Mouse (Mus musculus): ENCODE data around the gene Creg1. TPM values are rescaled to one million over a fixed set of nuclear protein-coding genes. Genes with fewer than 3 reads are reported as not detected.
"Not testable (repeated sequence)": the region's sequence is repeated elsewhere in the genome, so short reads cannot be mapped to it uniquely, and the experiment has no call there.

Gene Creg1
- total RNA-seq, 2 experiments from 2014 or later, result 96.7 to 284 TPM

DNA sequence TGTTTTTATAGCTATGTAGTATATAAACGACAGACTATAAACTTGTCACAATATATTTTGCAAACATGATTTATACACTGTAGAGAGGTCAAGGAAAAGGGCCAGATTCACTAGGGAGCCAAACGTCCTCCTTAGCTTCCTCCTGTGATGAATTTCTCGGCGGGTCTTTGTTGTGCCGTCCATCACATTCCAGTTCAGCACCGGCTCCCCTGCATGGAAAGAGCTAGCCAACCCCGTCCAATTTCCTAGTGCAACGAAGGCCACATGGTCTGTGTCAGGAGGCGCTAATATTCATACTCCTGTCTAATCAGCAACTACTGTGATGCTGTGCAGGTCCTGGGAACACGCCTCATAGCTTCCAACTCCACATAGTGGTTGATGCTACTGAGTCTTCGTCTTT, 15.5 kb upstream of the Creg1 start:
- ATAC-seq (replicated peaks; ENCODE audit: poor library complexity), result no peak

DNA sequence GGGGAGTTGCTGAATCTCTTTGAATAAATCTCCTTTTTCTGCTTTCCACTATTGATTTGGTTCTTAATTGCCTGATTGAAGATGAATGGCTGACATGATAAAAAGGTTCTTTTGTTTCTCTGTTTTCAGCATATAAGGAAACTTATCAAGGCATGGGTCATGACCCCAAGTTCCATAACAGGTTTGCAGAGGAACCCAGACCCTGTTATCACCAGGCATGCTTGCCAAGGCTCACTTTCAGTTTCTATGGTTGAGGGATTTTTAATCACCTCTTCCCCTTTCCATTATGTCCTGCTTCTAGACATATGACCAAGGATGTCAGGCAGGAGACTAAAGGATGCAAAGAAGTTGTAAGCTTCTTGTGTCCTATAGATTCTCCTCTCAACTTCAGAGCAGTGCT, 12.4 kb upstream of the Creg1 start:
- ATAC-seq (replicated peaks; ENCODE audit: poor library complexity), result peak; percentile 76

GRCm38 (mm10) chr1:165751838-165752237, 11.7 kb upstream of the Creg1 start:
- ATAC-seq (replicated peaks; ENCODE audit: poor library complexity), result no peak

GRCm38 (mm10) chr1:165754205-165754604, 9.3 kb upstream of the Creg1 start:
- ATAC-seq (replicated peaks; ENCODE audit: poor library complexity), result no peak

GRCm38 (mm10) chr1:165755194-165755593, 8.4 kb upstream of the Creg1 start:
- no peak for ATAC-seq (replicated peaks; ENCODE audit: poor library complexity)

GRCm38 (mm10) chr1:165761522-165762305, 1.8 kb upstream of the Creg1 start:
- no peak for ATAC-seq (replicated peaks; ENCODE audit: poor library complexity)

- not testable (repeated sequence) for ATAC-seq (replicated peaks; ENCODE audit: poor library complexity)
Observed at GRCm38 (mm10) chr1:165762498-165762897, 1.0 kb upstream of the Creg1 start.

DNA sequence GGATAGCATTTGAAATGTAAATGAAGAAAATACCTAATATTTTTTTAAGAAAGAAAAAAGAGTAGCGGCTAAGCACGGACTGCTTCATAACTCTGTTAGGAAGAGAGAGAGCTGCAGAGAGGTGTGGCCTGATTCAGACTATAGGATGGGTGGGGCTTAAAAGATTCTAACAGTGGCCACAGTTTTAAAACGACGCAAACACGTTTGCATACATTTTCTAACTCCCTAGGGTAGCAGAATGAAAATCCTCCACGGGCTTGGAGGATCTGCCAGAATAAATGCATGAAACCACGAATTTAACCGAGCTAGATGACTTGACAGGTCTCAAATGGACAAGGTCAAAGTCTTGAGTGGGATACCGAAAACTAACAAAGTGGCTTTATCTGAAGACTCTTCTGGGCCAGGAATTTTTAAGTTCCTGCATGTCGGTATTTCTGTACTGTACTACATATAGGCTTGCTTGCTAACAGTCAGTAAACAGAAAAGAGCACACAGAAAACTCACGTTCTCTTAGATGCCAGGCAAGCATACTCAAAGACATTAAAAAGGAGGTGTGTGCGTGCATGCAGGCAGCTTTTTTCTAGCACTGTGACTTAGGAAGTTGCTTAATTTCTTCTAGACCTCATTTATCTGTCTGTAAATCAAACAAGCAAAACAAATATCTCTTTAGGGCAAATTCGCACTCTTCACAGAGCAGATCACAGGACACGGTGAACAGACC, 472 bp upstream of the Creg1 start:
- ATAC-seq (replicated peaks; ENCODE audit: poor library complexity), result peak; percentile 40

DNA sequence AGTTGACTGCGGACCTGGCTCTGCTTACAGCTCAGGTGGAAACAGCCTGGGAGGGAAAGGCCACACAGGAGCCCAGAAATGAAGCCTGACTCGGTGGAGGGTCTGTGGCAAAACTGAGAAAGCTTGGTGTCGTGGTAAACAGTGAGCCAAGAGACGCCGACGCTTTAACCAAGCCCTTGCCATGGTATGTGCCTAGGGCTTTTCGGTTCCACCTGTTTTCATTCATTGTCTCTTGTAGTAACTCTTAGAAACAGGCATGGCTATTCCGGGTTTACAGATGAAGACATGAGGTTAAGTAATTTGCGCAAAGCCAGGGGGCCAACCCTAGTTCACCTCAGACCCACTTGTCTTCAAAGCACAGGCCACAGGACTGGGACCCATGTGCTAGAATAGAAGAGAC, 1.0 kb downstream of the Creg1 start:
- no peak for ATAC-seq (replicated peaks; ENCODE audit: poor library complexity)

DNA sequence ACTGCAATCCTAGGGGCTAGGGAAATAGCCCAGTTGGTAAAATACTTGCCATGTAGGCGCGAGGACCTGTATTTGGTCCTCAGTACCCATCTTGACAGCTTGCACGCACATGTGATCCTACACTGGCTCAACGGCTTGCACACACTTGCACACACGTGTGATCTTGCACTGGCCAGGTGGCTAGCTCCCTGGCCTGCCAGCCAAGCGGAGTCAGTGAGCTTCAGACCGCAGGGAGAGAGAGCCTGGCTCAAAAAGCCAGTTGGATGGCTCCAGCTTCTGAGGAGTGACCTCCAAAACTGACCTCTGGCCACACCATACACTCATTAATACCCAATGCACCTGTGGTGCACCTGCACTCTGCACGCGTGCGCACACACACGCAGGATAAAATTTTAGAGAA, 1.5 kb downstream of the Creg1 start:
- ATAC-seq (replicated peaks; ENCODE audit: poor library complexity), result no peak

- ATAC-seq (replicated peaks; ENCODE audit: poor library complexity), result no peak
Observed at GRCm38 (mm10) chr1:165765651-165766294, 2.2 kb downstream of the Creg1 start.

GRCm38 (mm10) chr1:165766295-165766890, 2.8 kb downstream of the Creg1 start:
- ATAC-seq (replicated peaks; ENCODE audit: poor library complexity), result peak; percentile 30

DNA sequence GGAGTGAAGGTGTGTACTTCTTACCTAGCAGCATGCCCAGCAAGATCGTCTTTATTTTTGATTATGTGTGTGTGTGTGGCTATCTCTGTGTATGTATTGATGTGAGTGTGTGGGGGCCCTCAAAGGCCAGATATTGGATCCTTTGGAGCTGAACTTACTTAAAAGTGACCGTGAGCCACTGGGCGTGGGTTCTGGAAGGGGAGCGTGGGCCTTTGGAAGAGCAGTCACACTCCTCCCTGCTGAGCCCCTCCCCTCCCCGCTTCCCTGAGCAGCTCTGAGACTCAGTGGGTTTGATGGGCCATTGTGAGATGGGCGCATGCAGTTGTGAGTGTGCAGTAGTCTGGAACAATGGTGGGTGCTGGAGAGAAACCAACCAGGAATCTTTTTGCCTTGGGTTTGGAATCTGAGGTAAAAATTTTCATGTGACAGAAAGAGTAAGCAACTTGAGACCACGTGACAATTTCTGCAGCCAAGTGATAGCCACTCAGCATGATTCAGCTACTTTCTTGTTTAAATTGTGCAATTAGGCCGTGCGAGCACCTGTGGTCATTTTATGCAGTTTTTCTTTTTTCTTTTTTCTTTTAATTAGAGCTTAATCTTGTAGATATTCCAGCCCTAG, 5.5 kb downstream of the Creg1 start:
- peak; percentile 16; the same call in 1 of the 2 replicates for ATAC-seq (replicated peaks; ENCODE audit: poor library complexity)

GRCm38 (mm10) chr1:165770181-165770759, 6.7 kb downstream of the Creg1 start:
- ATAC-seq (replicated peaks; ENCODE audit: poor library complexity), result peak; percentile 27

DNA sequence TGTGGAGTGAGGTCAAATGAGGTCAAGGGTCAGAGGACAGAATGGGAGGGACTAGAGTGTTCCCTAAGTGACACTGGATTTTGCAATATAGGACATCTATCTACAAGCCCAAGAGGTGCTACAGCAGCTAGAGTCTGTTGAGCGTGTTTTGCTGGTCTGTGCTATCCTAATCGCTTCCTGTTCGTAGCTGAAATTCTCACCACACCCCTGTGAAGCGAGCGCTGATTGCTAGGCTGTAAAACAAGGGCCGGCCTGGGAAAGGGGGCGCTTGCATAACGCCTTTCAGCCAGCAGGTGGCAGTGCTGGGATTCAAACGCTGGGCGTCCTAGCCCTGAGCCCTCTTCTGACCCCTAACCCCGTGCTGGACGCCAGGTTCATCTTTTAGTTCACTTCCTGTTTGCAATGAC, 7.9 kb downstream of the Creg1 start:
- peak; percentile 75 for ATAC-seq (replicated peaks; ENCODE audit: poor library complexity)

- no peak for ATAC-seq (replicated peaks; ENCODE audit: poor library complexity)
Observed at GRCm38 (mm10) chr1:165771998-165772397, 8.5 kb downstream of the Creg1 start.

DNA sequence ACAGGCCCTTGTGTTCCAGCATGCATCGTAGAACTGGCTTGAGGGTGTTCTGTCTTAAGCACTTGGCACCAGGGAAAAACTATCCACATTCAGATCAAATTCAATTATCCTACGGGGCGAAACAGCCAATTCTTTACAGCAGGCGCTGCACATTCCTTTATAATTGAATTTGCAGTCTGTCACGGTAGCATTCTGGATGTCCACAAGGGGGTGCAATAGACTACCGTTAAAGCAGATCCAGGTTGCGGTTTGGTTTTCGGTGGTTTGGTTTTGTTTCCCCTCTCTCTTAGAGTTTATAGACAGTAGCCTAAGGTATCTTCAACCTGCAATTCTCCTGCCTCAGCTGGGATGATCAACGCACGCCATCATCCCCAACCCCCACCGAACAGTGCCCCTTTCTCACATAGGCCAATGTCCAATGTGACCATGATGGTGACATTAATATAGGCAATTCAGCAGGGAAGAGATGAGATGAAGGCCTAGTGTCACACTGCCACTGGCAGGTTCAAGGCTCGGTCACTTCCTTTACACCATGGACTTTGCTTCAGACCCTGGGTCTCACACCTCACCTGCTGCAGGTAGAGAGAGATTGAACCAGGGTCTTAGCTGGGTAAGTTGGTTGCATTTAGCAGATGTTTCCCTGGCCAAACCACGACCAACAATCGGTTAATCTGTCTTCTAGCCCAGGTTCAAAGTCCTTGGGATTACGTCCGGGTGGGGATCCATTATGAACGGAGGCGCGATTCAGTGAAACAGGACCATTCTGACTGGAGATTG, 12.2 kb downstream of the Creg1 start:
- ATAC-seq (replicated peaks; ENCODE audit: poor library complexity), result peak; percentile 43

- ATAC-seq (replicated peaks; ENCODE audit: poor library complexity), result peak; percentile 58
Observed at GRCm38 (mm10) chr1:165779954-165780585, 16.5 kb downstream of the Creg1 start.

- peak; percentile 75 for ATAC-seq (replicated peaks; ENCODE audit: poor library complexity)
Observed at GRCm38 (mm10) chr1:165780586-165781111, 17.1 kb downstream of the Creg1 start.
